Mouse (Mus musculus): ENCODE measurements around the gene Higd2a. TPM values are rescaled to one million over a fixed set of nuclear protein-coding genes. Genes with fewer than 3 reads are reported as not detected.
A peak's percentile ranks its signal among the peaks of the same experiment; 100 is the strongest.

The Higd2a gene
- polyA plus RNA-seq, 1 experiment from 2014 or later, result 216 TPM

- Histone ChIP-seq H3K9me3 (no peaks in the 10 kb centered on the region), H3K27ac (replicated peaks) (no peak overlapping the region), H3K4me1 (peaks cover 13% of the 10 kb centered on the region), H3K4me2 (replicated peaks) (no peak overlapping the region), H3K36me3 (no peaks in the 10 kb centered on the region), H3K4me3 (no peak overlapping the region), H3K9ac (replicated peaks) (no peak overlapping the region), H3K27me3 (no peaks in the 10 kb centered on the region; the same call in 1 of the 2 replicates)
- WGBS, result 44% methylated on average over 5 of the region's 5 CpGs
- no peak for ATAC-seq (replicated peaks)
Measured at GRCm38 (mm10) chr13:54568380-54568779, 21.6 kb upstream of the Higd2a start.

GRCm38 (mm10) chr13:54569282-54569681 lies 20.7 kb upstream of the Higd2a start:
- Histone ChIP-seq H3K9me3 (no peaks in the 10 kb centered on the region), H3K4me2 (replicated peaks) (no peak overlapping the region), H3K36me3 (no peaks in the 10 kb centered on the region), H3K27ac (replicated peaks) (no peak overlapping the region), H3K4me1 (peaks cover 5% of the 10 kb centered on the region), H3K9ac (replicated peaks) (no peak overlapping the region), H3K27me3 (no peaks in the 10 kb centered on the region; the same call in 1 of the 2 replicates), H3K4me3 (no peak overlapping the region)
- 55% methylated on average over 1 of the region's 1 CpGs for WGBS
- ATAC-seq (replicated peaks), result no peak

- H3K36me3 ChIP-seq, result no peaks in the 10 kb centered on the region
- no peak overlapping the region for H3K4me2 ChIP-seq (replicated peaks)
- no peaks in the 10 kb centered on the region for H3K9me3 ChIP-seq
- WGBS, result 75% methylated on average over 4 of the region's 4 CpGs
- no peak for ATAC-seq (replicated peaks)
- H3K9ac ChIP-seq (replicated peaks), result no peak overlapping the region
- H3K4me3 ChIP-seq, result no peak overlapping the region
- no peaks in the 10 kb centered on the region; the same call in 1 of the 2 replicates for H3K27me3 ChIP-seq
- H3K27ac ChIP-seq (replicated peaks), result no peak overlapping the region
- peaks cover 8% of the 10 kb centered on the region for H3K4me1 ChIP-seq
Measured at GRCm38 (mm10) chr13:54570736-54571135, 19.3 kb upstream of the Higd2a start.

- Histone ChIP-seq H3K4me1 (peaks cover 17% of the 10 kb centered on the region), H3K27me3 (no peaks in the 10 kb centered on the region; the same call in 1 of the 2 replicates), H3K9ac (replicated peaks) (no peak overlapping the region), H3K36me3 (no peaks in the 10 kb centered on the region), H3K9me3 (no peaks in the 10 kb centered on the region), H3K27ac (replicated peaks) (no peak overlapping the region), H3K4me3 (no peak overlapping the region), H3K4me2 (replicated peaks) (no peak overlapping the region)
- no peak for ATAC-seq (replicated peaks)
- 12% methylated on average over 2 of the region's 2 CpGs for WGBS
Measured at GRCm38 (mm10) chr13:54571637-54572036, 18.4 kb upstream of the Higd2a start.

- H3K4me3 ChIP-seq, result no peak overlapping the region
- H3K9ac ChIP-seq (replicated peaks), result no peak overlapping the region
- peaks cover 24% of the 10 kb centered on the region for H3K4me1 ChIP-seq
- WGBS, result 78% methylated on average over 4 of the region's 4 CpGs
- H3K36me3 ChIP-seq, result no peaks in the 10 kb centered on the region
- H3K27me3 ChIP-seq, result no peaks in the 10 kb centered on the region; the same call in 1 of the 2 replicates
- no peak for ATAC-seq (replicated peaks)
- H3K4me2 ChIP-seq (replicated peaks), result no peak overlapping the region
- H3K9me3 ChIP-seq, result no peaks in the 10 kb centered on the region
- H3K27ac ChIP-seq (replicated peaks), result no peak overlapping the region
Measured at GRCm38 (mm10) chr13:54572621-54573020, 17.4 kb upstream of the Higd2a start.

- Histone ChIP-seq H3K4me2 (replicated peaks) (peak within 1 kb of the TSS; percentile 87), H3K9me3 (no peaks in the 10 kb centered on the region), H3K36me3 (peaks cover 9% of the 10 kb centered on the region; the same call in 1 of the 2 replicates), H3K4me3 (peak within 1 kb of the TSS; percentile 86), H3K27ac (replicated peaks) (peak within 1 kb of the TSS; percentile 71), H3K27me3 (no peaks in the 10 kb centered on the region; the same call in 1 of the 2 replicates), H3K9ac (replicated peaks) (peak within 1 kb of the TSS; percentile 82), H3K4me1 (peaks cover 24% of the 10 kb centered on the region)
- ATAC-seq (replicated peaks), result peak; percentile 94
- under 1% methylated on average over 55 of the region's 55 CpGs for WGBS
Measured at GRCm38 (mm10) chr13:54574854-54575481, 15.0 kb upstream of the Higd2a start, which contains the start of gene Arl10. TSS of gene Arl10 (plus strand) at chr13:54575015.

- H3K9me3 ChIP-seq, result no peaks in the 10 kb centered on the region
- H3K4me2 ChIP-seq (replicated peaks), result peak overlapping the region; percentile 87
- peaks cover 14% of the 10 kb centered on the region; the same call in 1 of the 2 replicates for H3K36me3 ChIP-seq
- peak overlapping the region; percentile 86 for H3K4me3 ChIP-seq
- no peak for ATAC-seq (replicated peaks)
- H3K9ac ChIP-seq (replicated peaks), result peak overlapping the region; percentile 82
- H3K27me3 ChIP-seq, result no peaks in the 10 kb centered on the region; the same call in 1 of the 2 replicates
- 3% methylated on average over 19 of the region's 19 CpGs for WGBS
- peak overlapping the region; percentile 71; the same call in 1 of the 2 replicates for H3K27ac ChIP-seq (replicated peaks)
- H3K4me1 ChIP-seq, result peaks cover 24% of the 10 kb centered on the region
Measured at GRCm38 (mm10) chr13:54575489-54575888, 14.5 kb upstream of the Higd2a start.

- Histone ChIP-seq H3K36me3 (peaks cover 33% of the 10 kb centered on the region), H3K4me1 (peaks cover 29% of the 10 kb centered on the region), H3K27ac (replicated peaks) (no peak overlapping the region), H3K4me3 (no peak overlapping the region), H3K4me2 (replicated peaks) (no peak overlapping the region), H3K9me3 (no peaks in the 10 kb centered on the region), H3K9ac (replicated peaks) (no peak overlapping the region), H3K27me3 (no peaks in the 10 kb centered on the region; the same call in 1 of the 2 replicates)
- ATAC-seq (replicated peaks), result no peak
- 85% methylated on average over 21 of the region's 21 CpGs for WGBS
Measured at GRCm38 (mm10) chr13:54577652-54578507, 12.1 kb upstream of the Higd2a start.

- H3K27me3 ChIP-seq, result no peaks in the 10 kb centered on the region
- peaks cover 67% of the 10 kb centered on the region for H3K36me3 ChIP-seq
- no peak overlapping the region for H3K27ac ChIP-seq (replicated peaks)
- WGBS, result 83% methylated on average over 2 of the region's 2 CpGs
- no peak overlapping the region for H3K9ac ChIP-seq (replicated peaks)
- no peak for ATAC-seq (replicated peaks)
- peaks cover 15% of the 10 kb centered on the region for H3K4me1 ChIP-seq
- H3K4me3 ChIP-seq, result no peak overlapping the region
- H3K9me3 ChIP-seq, result no peaks in the 10 kb centered on the region
- no peak overlapping the region for H3K4me2 ChIP-seq (replicated peaks)
Measured at GRCm38 (mm10) chr13:54581385-54581784, 8.6 kb upstream of the Higd2a start.

GRCm38 (mm10) chr13:54582126-54582525 lies 7.9 kb upstream of the Higd2a start:
- WGBS, result 53% methylated on average over 10 of the region's 10 CpGs
- H3K27ac ChIP-seq (replicated peaks), result 0 out of 2 replicates have a peak overlapping the region, but pooled peaks have one; percentile 19
- peaks cover 67% of the 10 kb centered on the region for H3K36me3 ChIP-seq
- H3K4me1 ChIP-seq, result peaks cover 8% of the 10 kb centered on the region
- H3K4me2 ChIP-seq (replicated peaks), result no peak overlapping the region
- no peaks in the 10 kb centered on the region for H3K9me3 ChIP-seq
- H3K27me3 ChIP-seq, result no peaks in the 10 kb centered on the region
- no peak overlapping the region for H3K4me3 ChIP-seq
- ATAC-seq (replicated peaks), result no peak
- H3K9ac ChIP-seq (replicated peaks), result no peak overlapping the region

- no peak overlapping the region for H3K9ac ChIP-seq (replicated peaks)
- H3K4me3 ChIP-seq, result no peak overlapping the region
- no peak for ATAC-seq (replicated peaks)
- 0 out of 2 replicates have a peak, but pooled peaks cover 5% of the 10 kb centered on the region for H3K4me1 ChIP-seq
- H3K27me3 ChIP-seq, result no peaks in the 10 kb centered on the region
- H3K27ac ChIP-seq (replicated peaks), result no peak overlapping the region
- 90% methylated on average over 5 of the region's 5 CpGs for WGBS
- H3K4me2 ChIP-seq (replicated peaks), result no peak overlapping the region
- H3K9me3 ChIP-seq, result no peaks in the 10 kb centered on the region
- H3K36me3 ChIP-seq, result peaks cover 67% of the 10 kb centered on the region
Measured at GRCm38 (mm10) chr13:54582860-54583259, 7.1 kb upstream of the Higd2a start.

GRCm38 (mm10) chr13:54585831-54586230 lies 4.2 kb upstream of the Higd2a start:
- Histone ChIP-seq H3K4me3 (no peak overlapping the region), H3K9me3 (no peaks in the 10 kb centered on the region), H3K36me3 (peaks cover 51% of the 10 kb centered on the region), H3K9ac (replicated peaks) (no peak overlapping the region), H3K27me3 (no peaks in the 10 kb centered on the region), H3K27ac (replicated peaks) (no peak overlapping the region), H3K4me2 (replicated peaks) (no peak overlapping the region), H3K4me1 (peaks cover 23% of the 10 kb centered on the region)
- ATAC-seq (replicated peaks), result no peak
- WGBS, result 94% methylated on average over 11 of the region's 11 CpGs
